Mouse (Mus musculus): ENCODE measurements around the gene Fgfr2. TPM values are rescaled to one million over a fixed set of nuclear protein-coding genes. Genes with fewer than 3 reads are reported as not detected.

The Fgfr2 gene
- polyA plus RNA-seq, 1 experiment from 2014 or later: 67.0 TPM

DNA sequence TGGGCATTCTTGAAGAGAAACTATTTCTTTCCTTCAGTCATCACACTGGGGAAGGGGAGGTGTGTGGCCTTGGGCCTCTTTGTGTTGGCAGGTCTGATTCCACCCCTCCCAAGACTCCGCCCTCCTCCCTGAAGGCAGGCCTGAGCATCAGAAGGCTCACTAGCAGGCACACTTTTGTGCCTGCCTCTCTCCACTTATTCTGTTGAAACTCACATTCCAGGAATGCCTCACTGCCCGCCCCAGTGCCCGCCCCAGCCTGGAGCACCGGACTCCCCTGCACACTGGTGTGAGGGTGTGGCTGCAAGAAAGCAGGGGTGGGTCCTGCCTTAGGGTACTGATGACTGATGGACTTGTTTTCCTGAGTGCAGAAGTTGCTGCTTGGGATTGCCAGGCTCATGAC is 2140.8 kb downstream of the Fgfr2 start:
- 29% methylated on average over 4 of the region's 4 CpGs for WGBS
- no peak overlapping the region for H3K4me3 ChIP-seq (replicated peaks)
- ATAC-seq: peak; percentile 68
- H3K4me1 ChIP-seq (replicated peaks): 0 out of 2 replicates have a peak, but pooled peaks cover 5% of the 10 kb centered on the region
- H3K27me3 ChIP-seq (replicated peaks): no peaks in the 10 kb centered on the region
- H3K4me2 ChIP-seq (replicated peaks): no peak overlapping the region
- H3K9ac ChIP-seq: no peak overlapping the region
- H3K9me3 ChIP-seq: no peaks in the 10 kb centered on the region; the same call in 1 of the 2 replicates
- no peak overlapping the region for H3K27ac ChIP-seq
- H3K36me3 ChIP-seq: no peaks in the 10 kb centered on the region

DNA sequence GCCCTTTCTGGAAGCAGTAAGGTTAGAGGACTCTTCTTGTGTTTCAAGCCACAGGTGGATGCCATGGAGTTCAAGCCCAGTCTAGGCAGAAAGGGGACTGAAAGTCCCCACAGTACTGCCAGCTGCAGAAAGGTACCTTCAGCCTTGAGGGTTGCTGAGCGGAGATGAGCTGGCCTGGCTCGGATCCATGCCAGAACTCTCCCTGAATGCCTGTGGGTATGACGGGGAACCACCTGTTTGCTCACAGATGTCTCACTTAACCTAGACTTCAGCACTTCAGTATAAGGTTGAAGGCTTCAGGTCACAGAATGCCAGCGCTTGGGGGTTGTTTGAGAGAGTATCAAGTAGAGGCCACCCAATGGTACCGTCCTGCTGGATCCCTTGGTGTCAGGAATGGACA is 2143.0 kb downstream of the Fgfr2 start:
- no peaks in the 10 kb centered on the region for H3K27me3 ChIP-seq (replicated peaks)
- H3K4me3 ChIP-seq (replicated peaks): no peak overlapping the region
- H3K36me3 ChIP-seq: no peaks in the 10 kb centered on the region
- H3K27ac ChIP-seq: no peak overlapping the region
- ATAC-seq: no peak
- H3K9ac ChIP-seq: no peak overlapping the region
- H3K4me1 ChIP-seq (replicated peaks): 0 out of 2 replicates have a peak, but pooled peaks cover 6% of the 10 kb centered on the region
- 90% methylated on average over 5 of the region's 5 CpGs for WGBS
- no peak overlapping the region for H3K4me2 ChIP-seq (replicated peaks)
- no peaks in the 10 kb centered on the region; the same call in 1 of the 2 replicates for H3K9me3 ChIP-seq

DNA sequence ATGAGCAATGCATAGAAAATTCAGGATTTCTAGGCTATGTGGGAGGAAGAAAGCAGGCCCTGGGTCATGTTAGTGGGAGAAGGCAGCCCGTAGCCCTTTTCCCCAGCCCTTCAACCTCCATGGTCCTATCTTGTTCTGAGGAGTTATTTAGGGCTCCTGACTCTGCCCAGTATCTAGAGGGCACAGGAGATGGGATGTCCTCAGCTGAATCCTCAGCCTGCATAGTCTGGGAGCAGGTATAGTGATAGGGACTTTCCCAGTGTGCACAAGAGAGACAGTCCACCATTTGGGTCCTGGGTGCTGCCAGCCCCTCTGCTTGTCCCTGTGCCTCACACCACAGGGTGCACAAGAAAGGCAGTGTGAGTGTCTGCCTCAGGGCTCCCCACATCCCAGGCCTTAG is 2144.6 kb downstream of the Fgfr2 start:
- H3K27me3 ChIP-seq (replicated peaks): no peaks in the 10 kb centered on the region
- 76% methylated on average over 1 of the region's 1 CpGs for WGBS
- H3K4me1 ChIP-seq (replicated peaks): 0 out of 2 replicates have a peak, but pooled peaks cover 6% of the 10 kb centered on the region
- no peak overlapping the region for H3K27ac ChIP-seq
- ATAC-seq: no peak
- H3K4me2 ChIP-seq (replicated peaks): no peak overlapping the region
- no peaks in the 10 kb centered on the region; the same call in 1 of the 2 replicates for H3K9me3 ChIP-seq
- H3K9ac ChIP-seq: no peak overlapping the region
- H3K4me3 ChIP-seq (replicated peaks): no peak overlapping the region
- H3K36me3 ChIP-seq: no peaks in the 10 kb centered on the region

- Histone ChIP-seq H3K4me1 (replicated peaks) (0 out of 2 replicates have a peak, but pooled peaks cover 6% of the 10 kb centered on the region), H3K27me3 (replicated peaks) (no peaks in the 10 kb centered on the region), H3K9ac (no peak overlapping the region), H3K27ac (no peak overlapping the region), H3K4me3 (replicated peaks) (no peak overlapping the region), H3K36me3 (no peaks in the 10 kb centered on the region), H3K4me2 (replicated peaks) (no peak overlapping the region), H3K9me3 (no peaks in the 10 kb centered on the region; the same call in 1 of the 2 replicates)
- ATAC-seq: peak; percentile 72
- WGBS: 39% methylated on average over 5 of the region's 5 CpGs
Measured at GRCm38 (mm10) chr7:130977794-130978521, 2145.2 kb downstream of the Fgfr2 start.

- Histone ChIP-seq H3K4me1 (replicated peaks) (0 out of 2 replicates have a peak, but pooled peaks cover 3% of the 10 kb centered on the region), H3K4me3 (replicated peaks) (no peak overlapping the region), H3K9ac (no peak overlapping the region), H3K4me2 (replicated peaks) (no peak overlapping the region), H3K36me3 (no peaks in the 10 kb centered on the region), H3K9me3 (no peaks in the 10 kb centered on the region), H3K27ac (no peak overlapping the region), H3K27me3 (replicated peaks) (no peaks in the 10 kb centered on the region)
- 54% methylated on average over 13 of the region's 13 CpGs for whole genome bisulfite sequencing
- ATAC-seq: no peak
Measured at GRCm38 (mm10) chr7:130976305-130976935, 2146.7 kb downstream of the Fgfr2 start.

DNA sequence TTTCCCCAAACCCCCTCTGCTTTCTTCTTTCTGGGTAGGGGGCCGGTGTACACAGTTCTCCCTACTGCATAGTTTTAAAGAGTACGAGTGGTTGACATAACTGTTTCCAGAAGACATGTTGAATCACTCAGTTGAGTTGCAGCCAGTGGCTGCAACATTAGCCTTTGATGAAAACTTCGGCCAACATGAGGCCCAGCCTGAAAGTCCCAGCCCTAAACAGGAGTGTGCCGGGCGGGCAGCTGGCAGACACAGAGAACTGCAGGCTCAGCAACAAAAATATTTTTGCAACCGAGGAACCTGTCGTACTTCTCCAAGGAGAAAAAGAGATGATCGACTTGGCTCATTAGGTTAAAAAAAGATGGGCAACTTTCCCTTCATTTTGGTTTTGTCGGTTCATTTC is 2150.4 kb downstream of the Fgfr2 start:
- no peaks in the 10 kb centered on the region for H3K9me3 ChIP-seq
- H3K4me1 ChIP-seq (replicated peaks): 0 out of 2 replicates have a peak, but pooled peaks cover 3% of the 10 kb centered on the region
- no peaks in the 10 kb centered on the region for H3K27me3 ChIP-seq (replicated peaks)
- H3K4me3 ChIP-seq (replicated peaks): no peak overlapping the region
- H3K9ac ChIP-seq: no peak overlapping the region
- no peak for ATAC-seq
- H3K36me3 ChIP-seq: no peaks in the 10 kb centered on the region
- no peak overlapping the region for H3K27ac ChIP-seq
- 88% methylated on average over 9 of the region's 9 CpGs for WGBS
- no peak overlapping the region for H3K4me2 ChIP-seq (replicated peaks)

DNA sequence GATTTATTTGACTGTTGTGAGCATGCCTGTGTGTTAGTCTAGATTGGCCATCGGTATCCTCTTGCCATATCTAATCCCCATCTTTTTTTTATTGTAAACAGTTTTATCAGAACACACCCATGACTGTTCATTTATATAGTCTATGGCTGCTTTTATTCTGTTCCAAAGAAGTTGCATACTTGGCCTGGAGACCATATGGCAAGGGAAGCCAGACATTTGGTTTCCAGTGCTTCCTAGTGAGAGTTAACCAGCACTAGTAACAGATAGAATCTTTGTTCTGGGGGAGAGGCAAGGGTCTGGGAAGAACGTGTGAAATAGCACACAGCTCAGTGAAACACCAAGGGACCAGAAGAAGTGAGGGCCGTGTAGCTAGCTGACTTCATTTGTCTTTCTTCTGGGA is 2153.6 kb downstream of the Fgfr2 start:
- Histone ChIP-seq H3K27me3 (replicated peaks) (no peaks in the 10 kb centered on the region), H3K9ac (no peak overlapping the region), H3K4me1 (replicated peaks) (peaks cover 14% of the 10 kb centered on the region), H3K36me3 (no peaks in the 10 kb centered on the region), H3K4me3 (replicated peaks) (no peak overlapping the region), H3K27ac (no peak overlapping the region), H3K4me2 (replicated peaks) (no peak overlapping the region), H3K9me3 (no peaks in the 10 kb centered on the region)
- ATAC-seq: no peak
- WGBS: 32% methylated on average over 3 of the region's 3 CpGs

DNA sequence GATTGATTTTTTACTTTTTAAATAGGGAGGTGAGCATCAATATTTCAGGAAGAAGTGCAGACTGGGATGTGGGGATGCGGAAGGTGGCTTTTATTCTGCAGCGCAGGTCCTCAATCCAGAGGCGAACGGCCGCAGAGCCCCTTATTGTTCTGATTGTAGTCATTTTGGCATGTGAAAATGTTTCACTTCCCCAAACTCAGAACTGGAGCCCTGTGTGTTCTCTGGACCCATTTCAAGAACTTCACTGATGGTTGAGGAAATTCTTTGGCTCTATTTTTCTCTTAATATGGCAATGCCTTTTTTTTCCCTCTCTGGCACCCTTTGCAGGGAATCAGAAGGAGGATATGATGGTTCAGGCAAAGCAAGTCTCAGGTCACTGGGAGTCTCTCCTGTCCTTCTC is 2154.1 kb downstream of the Fgfr2 start:
- Histone ChIP-seq H3K36me3 (no peaks in the 10 kb centered on the region), H3K4me1 (replicated peaks) (peaks cover 14% of the 10 kb centered on the region)
- no peak for ATAC-seq

DNA sequence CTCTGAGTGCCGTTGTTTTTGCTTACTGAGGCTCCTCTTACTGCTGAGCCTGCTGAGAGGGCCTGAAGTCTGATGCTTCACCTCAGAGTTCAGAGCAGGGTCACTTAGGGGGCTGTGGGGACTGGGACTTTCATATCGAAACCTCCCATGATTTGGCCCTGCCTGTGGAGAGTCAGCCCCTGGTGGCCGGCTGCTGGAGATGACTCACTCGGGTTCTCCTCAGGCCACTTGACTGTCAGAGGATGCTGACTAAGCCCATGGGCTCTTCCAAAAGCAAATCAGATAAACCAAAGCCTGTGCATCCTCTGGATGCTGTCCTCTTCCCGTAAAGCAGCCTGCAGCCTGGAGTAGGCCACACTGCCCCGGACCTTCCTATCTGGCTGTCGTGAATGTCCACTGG is 2154.6 kb downstream of the Fgfr2 start:
- H3K27ac ChIP-seq: no peak overlapping the region
- peaks cover 14% of the 10 kb centered on the region for H3K4me1 ChIP-seq (replicated peaks)
- H3K4me2 ChIP-seq (replicated peaks): no peak overlapping the region

More for the DNA sequence above, 2154.1 kb downstream of the Fgfr2 start:
- Histone ChIP-seq H3K9me3 (no peaks in the 10 kb centered on the region), H3K4me2 (replicated peaks) (no peak overlapping the region), H3K27me3 (replicated peaks) (no peaks in the 10 kb centered on the region), H3K27ac (no peak overlapping the region), H3K9ac (no peak overlapping the region), H3K4me3 (replicated peaks) (no peak overlapping the region)
- WGBS: 89% methylated on average over 5 of the region's 5 CpGs

GRCm38 (mm10) chr7:130967901-130968300 is 2155.2 kb downstream of the Fgfr2 start:
- no peaks in the 10 kb centered on the region for H3K27me3 ChIP-seq (replicated peaks)
- H3K4me2 ChIP-seq (replicated peaks): no peak overlapping the region
- H3K27ac ChIP-seq: no peak overlapping the region
- no peak overlapping the region for H3K4me3 ChIP-seq (replicated peaks)
- no peak for ATAC-seq
- 89% methylated on average over 6 of the region's 6 CpGs for WGBS
- H3K36me3 ChIP-seq: no peaks in the 10 kb centered on the region
- H3K9ac ChIP-seq: no peak overlapping the region
- peaks cover 14% of the 10 kb centered on the region for H3K4me1 ChIP-seq (replicated peaks)
- H3K9me3 ChIP-seq: no peaks in the 10 kb centered on the region

More for the DNA sequence above, 2154.6 kb downstream of the Fgfr2 start:
- Histone ChIP-seq H3K9me3 (no peaks in the 10 kb centered on the region), H3K36me3 (no peaks in the 10 kb centered on the region), H3K9ac (no peak overlapping the region), H3K27me3 (replicated peaks) (no peaks in the 10 kb centered on the region), H3K4me3 (replicated peaks) (no peak overlapping the region)
- 52% methylated on average over 7 of the region's 7 CpGs for WGBS
- no peak; the same call in 1 of the 2 replicates for ATAC-seq

DNA sequence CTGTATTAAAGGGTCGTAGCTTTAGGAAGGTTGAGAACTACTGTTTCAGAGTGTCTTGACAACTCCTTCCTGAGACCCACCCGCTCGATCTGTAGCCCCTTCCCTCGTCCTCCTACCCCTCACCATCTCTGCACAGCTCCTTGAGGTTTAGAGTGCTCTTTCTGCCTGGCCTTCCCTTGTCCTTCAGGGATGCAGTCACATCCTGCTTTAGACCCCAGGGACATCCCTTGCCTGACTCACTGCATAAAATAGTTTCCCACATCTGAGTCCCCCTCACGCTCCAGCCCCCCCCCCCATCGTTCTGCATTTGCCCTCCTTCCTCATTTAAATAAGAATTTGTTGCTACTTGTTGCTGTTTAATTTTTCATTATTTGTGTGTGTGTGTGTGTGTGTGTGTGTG is 2156.3 kb downstream of the Fgfr2 start:
- Histone ChIP-seq H3K27ac (no peak overlapping the region), H3K4me3 (replicated peaks) (no peak overlapping the region)
- 53% methylated on average over 6 of the region's 6 CpGs for WGBS

GRCm38 (mm10) chr7:130966451-130966850 is 2156.7 kb downstream of the Fgfr2 start:
- ATAC-seq: no peak
- H3K9ac ChIP-seq: no peak overlapping the region
- no peaks in the 10 kb centered on the region for H3K9me3 ChIP-seq
- H3K4me3 ChIP-seq (replicated peaks): no peak overlapping the region
- H3K27me3 ChIP-seq (replicated peaks): no peaks in the 10 kb centered on the region
- H3K4me2 ChIP-seq (replicated peaks): no peak overlapping the region
- WGBS: 63% methylated on average over 5 of the region's 5 CpGs
- H3K27ac ChIP-seq: no peak overlapping the region
- peaks cover 14% of the 10 kb centered on the region for H3K4me1 ChIP-seq (replicated peaks)
- H3K36me3 ChIP-seq: no peaks in the 10 kb centered on the region

More for the DNA sequence above, 2156.3 kb downstream of the Fgfr2 start:
- Histone ChIP-seq H3K9ac (no peak overlapping the region), H3K27me3 (replicated peaks) (no peaks in the 10 kb centered on the region), H3K36me3 (no peaks in the 10 kb centered on the region), H3K4me2 (replicated peaks) (no peak overlapping the region), H3K4me1 (replicated peaks) (peaks cover 14% of the 10 kb centered on the region), H3K9me3 (no peaks in the 10 kb centered on the region)
- ATAC-seq: no peak
